Mouse (Mus musculus) gastrocnemius, adult 2 months (tissue): ENCODE measurements around the gene Arhgap28. TPM values are rescaled to one million over a fixed set of nuclear protein-coding genes. Genes with fewer than 3 reads are reported as not detected.

ENCODE experiments used
- DNase-seq: peaks from one replicate; pipeline ENCODE4 v3.0.0; 2022
- H3K27ac ChIP-seq: fragments of 200-600 bp; 2 replicates; pipeline ENCODE4 v1.8.1; 2022; ENCODE audit warnings: mild to moderate bottlenecking
- H3K4me3 ChIP-seq: fragments of 200-600 bp; 2 replicates; pipeline ENCODE4 v1.8.1; 2022; ENCODE audit warnings: mild to moderate bottlenecking, moderate library complexity
- CTCF ChIP-seq: fragments of 200-600 bp; IDR thresholded peaks from 2 replicates; pipeline ENCODE4 v1.8.1; 2022; ENCODE audit warnings: antibody characterized with exemption, mild to moderate bottlenecking, moderate library complexity
- intact Hi-C: fragments of 180-260 bp; cut with DNase I; formaldehyde crosslinking; loops from one replicate; pipeline ENCODE4 v1.15.1; 2025
- total RNA-seq, 2 experiments: library from RNA; stranded (reverse); gene quantifications; 2 replicates each; pipeline ENCODE4 v1.2.3; 2021

Arhgap28 gene
- total RNA-seq, 2 experiments from 2014 or later = 0.56 to 0.86 TPM

- Histone ChIP-seq H3K27ac (no peak overlapping the region), H3K4me3 (peak overlapping the region; percentile 28; the same call in 1 of the 2 replicates)
- TF ChIP-seq CTCF = peak; percentile 82
- DNase-seq = peak; percentile 62
- intact Hi-C loops = loop anchor here (1.0 to 10.0 kb wide), 2 partner anchors 58 to 1263 kb away; no protein-coding TSS in a partner anchor
Observed at GRCm38 (mm10) chr17:67837351-67838090, 166.4 kb downstream of the Arhgap28 start.

- no peak for TF ChIP-seq CTCF
- no peak overlapping the region for H3K4me3 ChIP-seq
- H3K27ac ChIP-seq = no peak overlapping the region
- intact Hi-C loops = loop anchor here (10.0 kb wide), 1 partner anchor 1262 kb away; no protein-coding TSS in a partner anchor
- no peak for DNase-seq
Observed at GRCm38 (mm10) chr17:67836146-67836895, 167.6 kb downstream of the Arhgap28 start.

- Histone ChIP-seq H3K27ac (no peak overlapping the region), H3K4me3 (no peak overlapping the region)
- intact Hi-C loops = no loop called here
- no peak for DNase-seq
- TF ChIP-seq CTCF = no peak
Observed at GRCm38 (mm10) chr17:67827431-67827830, 176.5 kb downstream of the Arhgap28 start.

GRCm38 (mm10) chr17:67816916-67817315 is 187.0 kb downstream of the Arhgap28 start:
- TF ChIP-seq CTCF = no peak
- Histone ChIP-seq H3K27ac (no peak overlapping the region), H3K4me3 (no peak overlapping the region)
- intact Hi-C loops = no loop called here
- DNase-seq = no peak

- intact Hi-C loops = no loop called here
- DNase-seq = no peak
- Histone ChIP-seq H3K27ac (no peak overlapping the region), H3K4me3 (no peak overlapping the region)
- TF ChIP-seq CTCF = no peak
Observed at GRCm38 (mm10) chr17:67815720-67816119, 188.2 kb downstream of the Arhgap28 start.

- no peak for DNase-seq
- H3K27ac ChIP-seq = no peak overlapping the region
- intact Hi-C loops = no loop called here
- no peak overlapping the region for H3K4me3 ChIP-seq
- TF ChIP-seq CTCF = no peak
Observed at GRCm38 (mm10) chr17:67813666-67814065, 190.3 kb downstream of the Arhgap28 start.

GRCm38 (mm10) chr17:67809171-67809570 is 194.7 kb downstream of the Arhgap28 start:
- intact Hi-C loops = no loop called here
- Histone ChIP-seq H3K4me3 (no peak overlapping the region), H3K27ac (no peak overlapping the region)
- DNase-seq = no peak
- TF ChIP-seq CTCF = no peak
